Mouse (Mus musculus) MEL (cell line): Measurements from ENCODE around the gene Gm38392. TPM values are rescaled to one million over a fixed set of nuclear protein-coding genes. Genes with fewer than 3 reads are reported as not detected.

Experiments
- DNase-seq: peaks from one replicate; pipeline ENCODE4 v3.0.0; 2011; ENCODE audit warnings: low read depth, low spot score
- H3K27ac ChIP-seq: 2 replicates; pipeline ENCODE4 v1.5.1; 2012; ENCODE audit warnings: low read depth, mild to moderate bottlenecking, control low read depth, low read length, moderate library complexity; ENCODE audit not compliant: control insufficient read depth
- H3K27me3 ChIP-seq, 2 experiments: fragments of 150-350 bp in 1 of 2; sonication (generic) in 1 of 2; 2 replicates each; pipeline ENCODE4 v1.6.1; 2012; ENCODE audit warnings: low read length in 2 of 2, mild to moderate bottlenecking in 2 of 2, improper control_type of control experiment in 1 of 2, moderate library complexity in 1 of 2; ENCODE audit not compliant: insufficient read depth in 2 of 2, control insufficient read depth in 1 of 2
- H3K36me3 ChIP-seq, 2 experiments: 2 replicates each; pipeline ENCODE4 v1.6.1; 2012 to 2014; ENCODE audit warnings: low read length in 2 of 2, improper control_type of control experiment in 1 of 2, inconsistent platforms in 1 of 2, mild to moderate bottlenecking in 1 of 2; ENCODE audit not compliant: insufficient read depth in 2 of 2, control insufficient read depth in 1 of 2
- H3K4me1 ChIP-seq, 2 experiments: fragments of 150-350 bp in 1 of 2; sonication (generic) in 1 of 2; 2 replicates each; pipeline ENCODE4 v1.6.1; 2012; ENCODE audit warnings: low read length in 2 of 2, improper control_type of control experiment in 1 of 2, mild to moderate bottlenecking in 1 of 2; ENCODE audit not compliant: insufficient read depth in 2 of 2, control insufficient read depth in 1 of 2
- H3K4me3 ChIP-seq, 2 experiments: fragments of 150-350 bp in 1 of 2; sonication (generic) in 1 of 2; 2 replicates each; pipeline ENCODE4 v1.5.1; 2012; ENCODE audit warnings: low read depth in 2 of 2, low read length in 2 of 2, mild to moderate bottlenecking in 2 of 2, moderate library complexity in 2 of 2, control low read depth in 1 of 2, improper control_type of control experiment in 1 of 2; ENCODE audit not compliant: control insufficient read depth in 1 of 2, insufficient read depth in 1 of 2
- H3K79me2 ChIP-seq: 2 replicates; pipeline ENCODE4 v1.6.1; 2012; ENCODE audit warnings: mild to moderate bottlenecking, low read length, moderate library complexity; ENCODE audit not compliant: control insufficient read depth, poor library complexity, insufficient read depth
- H3K9ac ChIP-seq: 2 replicates; pipeline ENCODE4 v1.6.1; 2012; ENCODE audit warnings: low read depth, mild to moderate bottlenecking, control low read depth, low read length, moderate library complexity; ENCODE audit not compliant: control insufficient read depth, poor library complexity, severe bottlenecking
- H3K9me3 ChIP-seq: fragments of 150-350 bp; sonication (generic); replicated peaks from 2 replicates; pipeline ENCODE4 v1.6.1; 2012; ENCODE audit warnings: mild to moderate bottlenecking, low read length, improper control_type of control experiment, moderate library complexity; ENCODE audit not compliant: insufficient read depth
- BHLHE40 ChIP-seq: IDR thresholded peaks from 2 replicates; pipeline ENCODE4 v1.6.1; 2012; ENCODE audit warnings: low read depth, mild to moderate bottlenecking, inconsistent platforms, low read length, improper control_type of control experiment, borderline replicate concordance
- CHD1 ChIP-seq: IDR thresholded peaks from 2 replicates; pipeline ENCODE4 v1.6.1; 2012; ENCODE audit warnings: low read depth, mild to moderate bottlenecking, inconsistent platforms, low read length, improper control_type of control experiment
- CTCF ChIP-seq, 3 experiments: IDR thresholded peaks in 2 of 3; conservative IDR thresholded peaks in 1 of 3; 2 replicates each; pipeline ENCODE4 v1.5.1; 2011 to 2012; ENCODE audit warnings: low read length in 3 of 3, low read depth in 2 of 3, mild to moderate bottlenecking in 2 of 3, improper control_type of control experiment in 1 of 3, inconsistent platforms in 1 of 3, mixed read lengths in 1 of 3, moderate library complexity in 1 of 3; ENCODE audit not compliant: control insufficient read depth in 1 of 3, insufficient read depth in 1 of 3, poor library complexity in 1 of 3, severe bottlenecking in 1 of 3
- ETS1 ChIP-seq: IDR thresholded peaks from 2 replicates; pipeline ENCODE4 v1.6.1; 2012; ENCODE audit warnings: low read depth, mild to moderate bottlenecking, inconsistent platforms, low read length, improper control_type of control experiment, moderate library complexity
- GATA1 ChIP-seq: IDR thresholded peaks from 2 replicates; pipeline ENCODE4 v1.6.1; 2011; ENCODE audit warnings: low read depth, low read length, improper control_type of control experiment
- HCFC1 ChIP-seq: IDR thresholded peaks from 2 replicates; pipeline ENCODE4 v1.6.1; 2012; ENCODE audit warnings: low read depth, mild to moderate bottlenecking, inconsistent platforms, low read length, improper control_type of control experiment, moderate library complexity
- JUND ChIP-seq: IDR thresholded peaks from 2 replicates; pipeline ENCODE4 v1.6.1; 2011; ENCODE audit warnings: low read depth, mild to moderate bottlenecking, improper control_type of control experiment, low read length
- KAT2A ChIP-seq: conservative IDR thresholded peaks from 2 replicates; pipeline ENCODE4 v1.6.1; 2012; ENCODE audit warnings: low read depth, low read length, improper control_type of control experiment, inconsistent platforms
- MAX ChIP-seq: IDR thresholded peaks from 2 replicates; pipeline ENCODE4 v1.6.1; 2011; ENCODE audit warnings: low read length, improper control_type of control experiment
- MEF2A ChIP-seq: IDR thresholded peaks from 2 replicates; pipeline ENCODE4 v1.6.1; 2014; ENCODE audit warnings: low read depth, mild to moderate bottlenecking, inconsistent platforms, low read length, improper control_type of control experiment; ENCODE audit not compliant: poor library complexity, insufficient replicate concordance, severe bottlenecking; ENCODE audit errors: extremely low read depth
- MXI1 ChIP-seq: IDR thresholded peaks from 2 replicates; pipeline ENCODE4 v1.6.1; 2011; ENCODE audit warnings: mild to moderate bottlenecking, low read depth, low read length, improper control_type of control experiment
- MYB ChIP-seq: IDR thresholded peaks from 2 replicates; pipeline ENCODE4 v1.6.1; 2011; ENCODE audit warnings: mild to moderate bottlenecking, low read depth, low read length, improper control_type of control experiment
- NELFE ChIP-seq: IDR thresholded peaks from 2 replicates; pipeline ENCODE4 v1.6.1; 2011; ENCODE audit warnings: low read depth, low read length, improper control_type of control experiment
- NRF1 ChIP-seq: IDR thresholded peaks from 2 replicates; pipeline ENCODE4 v1.6.1; 2014; ENCODE audit warnings: low read depth, mild to moderate bottlenecking, inconsistent platforms, low read length, improper control_type of control experiment, moderate library complexity; ENCODE audit not compliant: poor library complexity, insufficient read depth, severe bottlenecking
- POLR2A ChIP-seq, 2 experiments: IDR thresholded peaks; 2 replicates each; pipeline ENCODE4 v1.6.1; 2011 to 2012; ENCODE audit warnings: low read length in 2 of 2, mild to moderate bottlenecking in 2 of 2, control low read depth in 1 of 2, improper control_type of control experiment in 1 of 2, low read depth in 1 of 2, moderate library complexity in 1 of 2; ENCODE audit not compliant: control insufficient read depth in 1 of 2, insufficient read depth in 1 of 2, poor library complexity in 1 of 2
- POLR2AphosphoS2 ChIP-seq: IDR thresholded peaks from 2 replicates; pipeline ENCODE4 v1.6.1; 2011; ENCODE audit warnings: low read length, improper control_type of control experiment
- RAD21 ChIP-seq: IDR thresholded peaks from 2 replicates; pipeline ENCODE4 v1.6.1; 2011; ENCODE audit warnings: mild to moderate bottlenecking, low read depth, low read length, improper control_type of control experiment
- RCOR1 ChIP-seq: IDR thresholded peaks from 2 replicates; pipeline ENCODE4 v1.6.1; 2012; ENCODE audit warnings: low read depth, mild to moderate bottlenecking, inconsistent platforms, low read length, improper control_type of control experiment
- SIN3A ChIP-seq: IDR thresholded peaks from 2 replicates; pipeline ENCODE4 v1.6.1; 2012; ENCODE audit warnings: low read length, improper control_type of control experiment, inconsistent platforms
- SMC3 ChIP-seq: IDR thresholded peaks from 2 replicates; pipeline ENCODE4 v1.6.1; 2011; ENCODE audit warnings: low read depth, low read length, improper control_type of control experiment
- USF1 ChIP-seq: IDR thresholded peaks from 2 replicates; pipeline ENCODE4 v1.6.1; 2014; ENCODE audit warnings: low read depth, mild to moderate bottlenecking, inconsistent platforms, low read length, improper control_type of control experiment, moderate library complexity
- ZC3H11A ChIP-seq: IDR thresholded peaks from 2 replicates; pipeline ENCODE4 v1.6.1; 2012; ENCODE audit warnings: low read depth, mild to moderate bottlenecking, inconsistent platforms, low read length, improper control_type of control experiment
- ZMIZ1 ChIP-seq: IDR thresholded peaks from 2 replicates; pipeline ENCODE4 v1.6.1; 2012; ENCODE audit warnings: low read depth, mild to moderate bottlenecking, inconsistent platforms, low read length, improper control_type of control experiment, moderate library complexity
- polyA plus RNA-seq, 2 experiments: library from polyadenylated mRNA; stranded (reverse) in 1 of 2; unstranded in 1 of 2; fragments of >175 nt in 1 of 2; fragments of >200 nt in 1 of 2; gene quantifications; 2 replicates each; pipeline versions ENCODE4 v1.2.1 to v1.2.4; 2012; ENCODE audit warnings: low replicate concordance in 2 of 2, low read depth in 1 of 2; ENCODE audit not compliant: insufficient read length in 2 of 2, insufficient read depth in 1 of 2, missing spikeins in 1 of 2
- total RNA-seq: library from RNA; depleted of rRNA; stranded (reverse); fragments of 300-350 nt; gene quantifications from 2 replicates; pipeline ENCODE4 v1.2.3, GENCODE M21; 2012

The Gm38392 gene
- total and polyA plus RNA-seq, 3 experiments: 0.69 to 0.84 TPM; not detected in 1

DNA sequence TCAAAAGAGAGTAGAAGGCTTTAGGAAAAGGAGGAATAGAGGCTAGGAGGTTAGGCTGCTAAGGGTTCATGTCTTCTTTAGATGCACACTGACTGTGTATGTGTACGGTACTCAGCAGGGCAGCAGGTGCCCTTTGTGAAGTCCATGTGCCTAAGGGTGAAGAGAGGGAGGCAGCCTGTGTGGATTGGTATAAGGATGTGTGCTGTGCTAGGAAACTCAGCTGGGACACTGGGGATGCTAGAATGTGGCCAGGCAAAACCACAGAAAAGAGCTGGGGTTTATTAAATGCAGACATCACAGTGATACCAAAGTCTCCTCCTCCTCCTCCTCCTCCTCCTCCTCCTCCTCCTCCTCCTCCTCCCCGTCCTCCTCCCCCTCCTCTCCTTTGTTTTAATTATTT is 69.3 kb downstream of the Gm38392 start:
- Histone ChIP-seq H3K9ac (no peak overlapping the region), H3K9me3 (no peaks in the 10 kb centered on the region), H3K27me3 (peaks cover 0 to 5% of the 10 kb centered on the region in 2 experiments), H3K27ac (no peak overlapping the region), H3K36me3 (peaks cover 0 to 6% of the 10 kb centered on the region in 2 experiments; a peak in 2 of 4 replicates), H3K4me1 (peaks cover under 1 to 6% of the 10 kb centered on the region in 2 experiments; a peak in 3 of 4 replicates), H3K4me3 (no peak overlapping the region), H3K79me2 (no peaks in the 10 kb centered on the region)
- no peak for TF ChIP-seq KAT2A
- TF ChIP-seq ZC3H11A: no peak
- TF ChIP-seq RAD21: no peak
- no peak for TF ChIP-seq CTCF (IDR thresholded peaks at IDR 0.05 in 2 of 3, conservative IDR thresholded peaks at IDR 0.05 in 1 of 3; ENCODE audit: control insufficient read depth in 1 of 3, insufficient read depth in 1 of 3, low read depth in 2 of 3, low read length in 3 of 3, poor library complexity in 1 of 3, severe bottlenecking in 1 of 3)
- no peak for TF ChIP-seq POLR2AphosphoS2
- no peak for TF ChIP-seq NRF1
- TF ChIP-seq SMC3: no peak
- TF ChIP-seq MYB: no peak
- TF ChIP-seq RCOR1: no peak
- TF ChIP-seq GATA1: no peak
- TF ChIP-seq POLR2A (IDR thresholded peaks at IDR 0.05; ENCODE audit: control insufficient read depth in 1 of 2, insufficient read depth in 1 of 2, low read depth in 1 of 2, low read length in 2 of 2, poor library complexity in 1 of 2): no peak
- no peak for TF ChIP-seq ZMIZ1
- TF ChIP-seq BHLHE40: no peak
- no peak for TF ChIP-seq USF1
- no peak for TF ChIP-seq MXI1
- no peak for TF ChIP-seq CHD1
- DNase-seq: no peak

DNA sequence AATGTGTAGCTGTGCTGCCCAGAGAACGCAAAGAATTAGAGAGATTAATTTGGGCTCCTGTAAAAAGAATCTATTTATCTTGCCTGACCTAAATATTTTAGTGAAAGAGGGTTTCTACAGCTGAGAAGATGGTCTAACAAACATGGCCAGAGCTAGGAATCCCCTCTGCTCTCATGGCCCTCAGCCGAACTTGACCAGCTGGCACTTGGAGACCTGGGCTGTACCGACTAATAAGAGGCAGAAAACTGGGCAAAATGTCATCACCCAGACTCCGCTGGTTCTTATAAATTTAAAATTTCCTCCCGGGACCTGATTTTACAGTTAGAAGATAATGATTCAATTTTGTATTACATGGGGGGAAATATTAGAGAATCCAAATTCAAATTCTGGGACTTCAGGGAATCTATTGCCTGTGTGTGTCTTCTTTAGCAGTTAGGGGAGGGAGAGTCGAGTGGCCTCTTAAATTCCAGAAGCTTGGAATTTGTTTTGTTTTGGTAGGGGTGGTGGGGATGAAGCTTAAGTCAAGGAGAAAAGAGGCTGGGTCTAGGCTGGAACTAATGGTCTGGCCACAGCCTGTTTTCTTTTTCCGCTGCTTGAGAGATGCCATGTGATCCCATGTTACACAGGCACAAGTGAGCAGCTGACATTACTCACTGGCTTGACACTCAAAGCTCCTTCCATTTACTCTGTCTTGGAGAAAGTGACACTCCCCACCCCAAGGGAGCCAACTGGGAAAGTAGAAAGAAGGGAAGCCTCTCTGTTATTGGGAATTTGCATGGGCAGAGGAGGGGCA is 70.3 kb downstream of the Gm38392 start:
- Histone ChIP-seq H3K36me3 (peaks cover 0 to 9% of the 10 kb centered on the region in 2 experiments; a peak in 2 of 4 replicates), H3K9ac (no peak overlapping the region), H3K27ac (no peak overlapping the region), H3K9me3 (no peaks in the 10 kb centered on the region), H3K4me3 (no peak overlapping the region), H3K27me3 (peaks cover 2 to 6% of the 10 kb centered on the region in 2 experiments), H3K79me2 (no peaks in the 10 kb centered on the region), H3K4me1 (peaks cover 2 to 13% of the 10 kb centered on the region in 2 experiments; a peak in 3 of 4 replicates)
- TF ChIP-seq ETS1 (no peak), JUND (no peak), HCFC1 (no peak), NELFE (no peak), SIN3A (no peak), CHD1 (no peak), NRF1 (no peak), MAX (no peak), MEF2A (no peak)
- DNase-seq: no peak
